Mouse (Mus musculus) adrenal gland, adult 18-20 months (tissue): ENCODE data around the gene Porcn. TPM values are rescaled to one million over a fixed set of nuclear protein-coding genes. Genes with fewer than 3 reads are reported as not detected.

Source experiments
- DNase-seq, 2 experiments: peaks; one replicate each; pipeline ENCODE4 v3.0.0; 2021 to 2022; ENCODE audit warnings: low spot score in 2 of 2
- total RNA-seq, 2 experiments: library from RNA; stranded (reverse); gene quantifications; 1 replicate in 1 of 2; 2 replicates in 1 of 2; pipeline ENCODE4 v1.2.3; 2021

The Porcn gene
- total RNA-seq, 2 experiments from 2014 or later, result 8.6 to 9.2 TPM

GRCm38 (mm10) chrX:8206694-8207197 lies 421 bp upstream of the Porcn start:
- DNase-seq, result no peak

GRCm38 (mm10) chrX:8205551-8205950 lies 774 bp downstream of the Porcn start:
- no peak for DNase-seq

GRCm38 (mm10) chrX:8205088-8205487 lies 1.2 kb downstream of the Porcn start:
- DNase-seq, result no peak

GRCm38 (mm10) chrX:8204076-8204475 lies 2.2 kb downstream of the Porcn start:
- DNase-seq, result no peak

- no peak for DNase-seq
Observed at GRCm38 (mm10) chrX:8203105-8203504, 3.2 kb downstream of the Porcn start.

- DNase-seq, result peak in 1 of 2 experiments; percentile 6
Observed at GRCm38 (mm10) chrX:8193419-8193723, 13.0 kb downstream of the Porcn start, which contains the start of gene Ebp. TSS of gene Ebp (minus strand) at chrX:8193512.

GRCm38 (mm10) chrX:8192640-8193418 lies 13.5 kb downstream of the Porcn start:
- peak; percentile 58 to 66 for DNase-seq

- no peak for DNase-seq
Observed at GRCm38 (mm10) chrX:8192126-8192639, 14.1 kb downstream of the Porcn start.

GRCm38 (mm10) chrX:8182871-8183540 lies 23.3 kb downstream of the Porcn start:
- no peak for DNase-seq

GRCm38 (mm10) chrX:8179646-8180045 lies 26.7 kb downstream of the Porcn start:
- no peak for DNase-seq

- no peak for DNase-seq
Observed at GRCm38 (mm10) chrX:8178871-8179270, 27.5 kb downstream of the Porcn start.

- peak; percentile 67 to 71 for DNase-seq
Observed at GRCm38 (mm10) chrX:8175504-8176385, 30.6 kb downstream of the Porcn start, which contains the start of gene Tbc1d25. TSS of gene Tbc1d25 (minus strand) at chrX:8176181.

- no peak for DNase-seq
Observed at GRCm38 (mm10) chrX:8175169-8175503, 31.2 kb downstream of the Porcn start.

GRCm38 (mm10) chrX:8167716-8168647 lies 38.3 kb downstream of the Porcn start:
- no peak for DNase-seq

GRCm38 (mm10) chrX:8164471-8164870 lies 41.9 kb downstream of the Porcn start:
- no peak for DNase-seq

GRCm38 (mm10) chrX:8163076-8163475 lies 43.2 kb downstream of the Porcn start:
- no peak for DNase-seq

- peak; percentile 61 to 70 for DNase-seq
Observed at GRCm38 (mm10) chrX:8145153-8145991, 61.0 kb downstream of the Porcn start, which contains the start of gene Rbm3. TSS of gene Rbm3 (minus strand) at chrX:8145880.
